Mouse (Mus musculus): ENCODE results near the gene Ly6g5b.

GRCm38 (mm10) chr17:35131038-35131437 is 15.8 kb upstream of the Ly6g5b start:
- no peak for TF ChIP-seq CHD2 (IDR thresholded peaks at IDR 0.05; ENCODE audit: low read depth, low read length)
- TF ChIP-seq MAFK (IDR thresholded peaks at IDR 0.05; ENCODE audit: insufficient read depth, low read depth, low read length), result no peak
- TF ChIP-seq ZC3H11A (IDR thresholded peaks at IDR 0.05; ENCODE audit: borderline replicate concordance, low read depth, low read length), result no peak
- no peak for TF ChIP-seq HCFC1 (IDR thresholded peaks at IDR 0.05; ENCODE audit: borderline replicate concordance, insufficient read depth, low read length)
- no peak for TF ChIP-seq ZNF384 (IDR thresholded peaks at IDR 0.05; ENCODE audit: low read depth, low read length)

Data from ES-E14 (cell line).